Mouse (Mus musculus) layer of hippocampus, adult 8-10 months (tissue): ENCODE data around the gene Pax3. TPM values are rescaled to one million over a fixed set of nuclear protein-coding genes. Genes with fewer than 3 reads are reported as not detected.

Experiments
- DNase-seq, 2 experiments: peaks; one replicate each; pipeline ENCODE4 v3.0.0; 2022; ENCODE audit warnings: low spot score in 2 of 2
- total RNA-seq, 4 experiments: library from RNA; stranded (reverse); gene quantifications; 2 replicates each; pipeline ENCODE4 v1.2.4; 2022

Pax3 gene
- total RNA-seq, 4 experiments from 2014 or later, result not detected

DNA sequence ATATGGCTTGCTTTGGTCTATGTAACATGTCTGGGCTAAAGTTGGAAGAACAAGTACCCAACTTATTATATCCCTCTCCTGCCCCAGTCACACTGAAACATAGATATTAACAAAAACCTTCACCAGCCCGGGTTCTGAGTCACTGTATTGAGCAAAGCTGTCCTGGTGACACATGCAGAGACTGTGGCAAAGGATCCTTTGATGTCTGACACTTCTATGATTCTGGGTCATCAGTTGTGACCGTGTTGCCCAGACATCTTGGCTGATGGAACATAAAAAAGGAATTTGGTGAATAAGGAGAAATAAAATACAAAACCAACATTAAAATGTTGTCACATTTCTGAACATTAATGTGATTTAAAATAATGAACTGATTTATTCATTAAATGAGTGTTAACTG lies 108.3 kb downstream of the Pax3 start:
- no peak for DNase-seq

- DNase-seq, result no peak
Observed at GRCm38 (mm10) chr1:78081761-78082160, 115.2 kb downstream of the Pax3 start.

GRCm38 (mm10) chr1:78060850-78061249 lies 136.1 kb downstream of the Pax3 start:
- no peak for DNase-seq

DNA sequence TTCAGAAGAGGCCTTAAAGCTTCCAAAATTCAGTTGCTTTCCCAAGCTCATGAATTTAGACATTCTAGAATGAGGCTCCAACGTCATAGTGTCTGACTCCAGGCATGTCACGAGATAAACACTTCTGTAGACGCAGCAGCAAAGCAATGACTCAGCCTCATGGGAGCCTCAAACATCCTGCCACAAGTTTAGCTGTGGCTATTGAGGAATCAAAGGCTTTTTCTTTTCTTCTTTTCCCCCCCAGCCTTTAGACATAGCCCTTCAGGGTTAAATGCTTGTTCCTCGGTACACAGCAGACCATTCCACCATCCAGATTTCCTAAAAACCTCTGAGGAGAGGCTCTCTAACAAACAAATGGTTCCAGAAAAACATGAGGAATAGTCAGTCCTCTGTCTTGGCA lies 139.0 kb downstream of the Pax3 start:
- no peak for DNase-seq

DNA sequence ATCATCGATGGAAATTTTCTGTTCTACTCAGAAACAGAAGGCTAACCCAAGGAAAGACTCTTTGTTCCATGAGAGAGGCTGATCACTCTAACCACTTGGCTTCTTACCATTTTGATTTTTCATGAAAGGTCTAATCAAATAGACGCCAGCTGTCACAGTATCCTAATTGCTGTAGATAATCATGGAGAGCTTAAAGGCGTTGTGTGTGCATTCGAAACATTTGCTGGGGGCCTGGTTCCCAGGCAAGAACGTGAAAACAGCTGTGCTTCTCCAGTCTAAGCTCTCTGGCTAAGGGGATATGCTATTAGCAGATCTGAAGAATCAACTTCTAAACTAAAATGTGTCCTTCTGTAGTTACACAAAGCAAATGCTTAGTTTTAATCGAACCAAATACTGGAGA lies 143.3 kb downstream of the Pax3 start:
- no peak for DNase-seq

Other genes starting within 250 kb of the Pax3 start
- 1 to 10 TPM; 5.5 to 8.9 (median 7.1) TPM for gene Sgpp2, start 113.2 kb upstream of the Pax3 start, total RNA-seq